Mouse (Mus musculus) ES-E14 (cell line): ENCODE data around the gene Flywch1. TPM values are rescaled to one million over a fixed set of nuclear protein-coding genes. Genes with fewer than 3 reads are reported as not detected.

Source experiments
- DNase-seq: peaks from one replicate; pipeline ENCODE4 v3.0.0-alpha.2; 2013; ENCODE audit warnings: low read depth, low spot score
- H3K27ac ChIP-seq: 2 replicates; pipeline ENCODE4 v1.5.1; 2012; ENCODE audit warnings: low read depth, mild to moderate bottlenecking, low read length, moderate library complexity, mixed read lengths; ENCODE audit not compliant: poor library complexity, insufficient read depth, severe bottlenecking
- H3K36me3 ChIP-seq: 2 replicates; pipeline ENCODE4 v1.6.1; 2012; ENCODE audit warnings: mild to moderate bottlenecking, low read length, moderate library complexity, mixed read lengths; ENCODE audit not compliant: control insufficient read depth, poor library complexity, insufficient read depth, severe bottlenecking
- H3K4me1 ChIP-seq, 2 experiments: fragments of 150-350 bp in 1 of 2; sonication (generic) in 1 of 2; 2 replicates each; pipeline ENCODE4 v1.6.1; 2012; ENCODE audit warnings: low read length in 2 of 2, mild to moderate bottlenecking in 1 of 2, mixed read lengths in 1 of 2; ENCODE audit not compliant: control insufficient read depth in 2 of 2, insufficient read depth in 2 of 2, poor library complexity in 1 of 2
- H3K4me3 ChIP-seq, 2 experiments: fragments of 150-350 bp in 1 of 2; sonication (generic) in 1 of 2; 2 replicates each; pipeline ENCODE4 v1.5.1; 2012; ENCODE audit warnings: low read length in 2 of 2, low read depth in 1 of 2, mild to moderate bottlenecking in 1 of 2, mixed read lengths in 1 of 2; ENCODE audit not compliant: insufficient read depth in 1 of 2, poor library complexity in 1 of 2, severe bottlenecking in 1 of 2
- H3K9ac ChIP-seq: 2 replicates; pipeline ENCODE4 v1.6.1; 2012; ENCODE audit warnings: low read depth, mild to moderate bottlenecking, low read length, mixed read lengths; ENCODE audit not compliant: poor library complexity, insufficient read depth, severe bottlenecking
- H3K9me3 ChIP-seq: fragments of 150-350 bp; sonication (generic); 2 replicates; pipeline ENCODE4 v1.6.1; 2012; ENCODE audit warnings: low read depth, mild to moderate bottlenecking, low read length; ENCODE audit not compliant: control insufficient read depth, insufficient read depth
- CHD2 ChIP-seq: IDR thresholded peaks from 2 replicates; pipeline ENCODE4 v1.6.1; 2014; ENCODE audit warnings: mild to moderate bottlenecking, low read depth, low read length, inconsistent platforms
- HCFC1 ChIP-seq: IDR thresholded peaks from 2 replicates; pipeline ENCODE4 v1.6.1; 2012; ENCODE audit warnings: low read length, inconsistent platforms, borderline replicate concordance; ENCODE audit not compliant: insufficient read depth
- MAFK ChIP-seq: IDR thresholded peaks from 2 replicates; pipeline ENCODE4 v1.6.1; 2014; ENCODE audit warnings: mild to moderate bottlenecking, low read depth, low read length, inconsistent platforms; ENCODE audit not compliant: insufficient read depth
- ZC3H11A ChIP-seq: IDR thresholded peaks from 2 replicates; pipeline ENCODE4 v1.6.1; 2012; ENCODE audit warnings: low read depth, mild to moderate bottlenecking, inconsistent platforms, low read length, borderline replicate concordance
- ZNF384 ChIP-seq: IDR thresholded peaks from 2 replicates; pipeline ENCODE4 v1.6.1; 2012; ENCODE audit warnings: low read depth, low read length, inconsistent platforms
- in situ Hi-C, 2 experiments: fragments of 600-800 bp; cut with MboI; formaldehyde crosslinking; loops; one replicate each; pipeline ENCODE4 v1.15.1; 2025; ENCODE audit warnings: low sequenced_read_pairs in 2 of 2, inconsistent platforms in 1 of 2; ENCODE audit not compliant: unreplicated experiment in 2 of 2
- total RNA-seq: library from RNA; depleted of rRNA; stranded (reverse); fragments of 300-350 nt; gene quantifications from 2 replicates; pipeline ENCODE4 v1.2.3, GENCODE M21; 2012

The Flywch1 gene
- total RNA-seq, 1 experiment, result 35.1 TPM

DNA sequence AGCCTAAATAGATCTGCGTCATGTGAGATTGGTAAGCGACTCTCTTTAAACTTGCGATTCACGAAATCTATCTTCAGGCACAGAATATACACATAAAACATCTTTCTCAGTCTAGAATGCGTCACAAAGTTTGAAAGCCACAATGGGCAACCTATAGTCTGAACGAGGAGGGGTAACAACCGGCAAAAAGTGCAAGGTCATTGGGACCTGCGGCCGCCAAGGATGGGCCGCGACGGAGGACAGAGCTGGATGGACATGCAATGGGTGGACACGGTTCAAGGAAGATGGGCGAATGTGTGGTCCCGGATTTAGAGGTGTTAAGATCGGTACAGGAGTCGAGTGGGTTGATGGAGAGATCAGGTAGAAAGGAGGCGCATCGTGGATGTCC lies 512 bp downstream of the Flywch1 start:
- peak overlapping the region; percentile 95 for H3K9ac ChIP-seq
- H3K27ac ChIP-seq, result peak overlapping the region; percentile 54; the same call in 1 of the 2 replicates
- DNase-seq, result no peak
- no peaks in the 10 kb centered on the region for H3K9me3 ChIP-seq
- peaks cover 2 to 3% of the 10 kb centered on the region in 2 experiments; a peak in 1 of 4 replicates for H3K4me1 ChIP-seq
- peak overlapping the region; percentile 74 to 85 for H3K4me3 ChIP-seq
- in situ Hi-C loops, result no loop called here
- no peak for TF ChIP-seq ZC3H11A
- TF ChIP-seq ZNF384, result no peak
- no peak for TF ChIP-seq MAFK
- TF ChIP-seq CHD2, result no peak
- TF ChIP-seq HCFC1, result no peak
- peaks cover 2% of the 10 kb centered on the region; the same call in 1 of the 2 replicates for H3K36me3 ChIP-seq

DNA sequence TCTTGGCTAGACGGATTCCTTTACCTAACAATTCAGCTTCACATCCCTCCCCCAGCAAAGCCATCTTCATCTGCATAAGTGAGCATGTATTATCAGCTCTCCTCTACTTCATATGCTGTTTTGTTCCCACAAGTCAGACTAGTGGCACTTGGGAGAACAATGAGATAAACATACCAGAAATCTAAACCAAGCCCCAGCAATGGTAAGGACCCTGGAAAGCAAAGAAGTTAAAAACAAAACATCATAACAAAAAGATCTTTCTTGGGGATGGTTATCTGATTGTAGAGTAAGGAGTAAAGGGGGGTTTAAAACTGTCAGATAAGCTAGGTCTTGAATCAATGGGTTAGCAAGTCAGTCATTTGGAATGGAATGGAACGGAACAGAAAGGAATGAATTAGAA lies 909 bp downstream of the Flywch1 start:
- H3K9me3 ChIP-seq, result no peaks in the 10 kb centered on the region
- no peak overlapping the region for H3K27ac ChIP-seq
- H3K9ac ChIP-seq, result no peak overlapping the region
- no peak for TF ChIP-seq CHD2
- TF ChIP-seq HCFC1, result no peak
- TF ChIP-seq MAFK, result no peak
- no peak for TF ChIP-seq ZC3H11A
- TF ChIP-seq ZNF384, result no peak
- H3K4me3 ChIP-seq, result peak overlapping the region; percentile 74 to 85
- H3K36me3 ChIP-seq, result peaks cover 2% of the 10 kb centered on the region; the same call in 1 of the 2 replicates
- in situ Hi-C loops, result no loop called here
- no peak for DNase-seq
- peaks cover 2 to 3% of the 10 kb centered on the region in 2 experiments; a peak in 1 of 4 replicates for H3K4me1 ChIP-seq

DNA sequence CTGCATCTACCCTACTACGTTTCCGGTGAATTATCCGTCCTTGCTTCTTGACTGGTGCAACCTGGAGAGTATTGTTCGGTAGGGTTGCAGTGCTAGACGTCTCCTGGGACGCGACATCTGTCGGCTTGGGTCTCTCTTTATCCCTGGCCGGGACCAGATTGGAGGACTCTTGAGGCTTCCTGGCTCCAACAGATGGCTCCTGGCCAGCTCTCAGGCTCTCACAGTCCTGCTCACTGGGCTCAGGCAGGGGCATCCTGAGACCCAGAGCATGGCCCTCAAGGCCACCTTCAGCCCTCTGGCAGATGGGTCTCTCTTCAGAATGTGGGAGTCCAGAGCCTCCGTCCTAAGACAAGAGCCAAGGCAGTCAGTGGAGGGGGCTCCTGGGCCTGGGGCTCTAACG lies 8.4 kb downstream of the Flywch1 start:
- H3K4me1 ChIP-seq, result peaks cover 0 to 18% of the 10 kb centered on the region in 2 experiments; a peak in 2 of 4 replicates
- H3K9me3 ChIP-seq, result no peaks in the 10 kb centered on the region
- H3K27ac ChIP-seq, result no peak overlapping the region
- H3K9ac ChIP-seq, result no peak overlapping the region
- peaks cover 16% of the 10 kb centered on the region for H3K36me3 ChIP-seq
- no peak overlapping the region for H3K4me3 ChIP-seq
- TF ChIP-seq ZC3H11A (no peak), CHD2 (no peak), MAFK (no peak), HCFC1 (no peak), ZNF384 (no peak)
- DNase-seq, result no peak
- in situ Hi-C loops, result no loop called here

DNA sequence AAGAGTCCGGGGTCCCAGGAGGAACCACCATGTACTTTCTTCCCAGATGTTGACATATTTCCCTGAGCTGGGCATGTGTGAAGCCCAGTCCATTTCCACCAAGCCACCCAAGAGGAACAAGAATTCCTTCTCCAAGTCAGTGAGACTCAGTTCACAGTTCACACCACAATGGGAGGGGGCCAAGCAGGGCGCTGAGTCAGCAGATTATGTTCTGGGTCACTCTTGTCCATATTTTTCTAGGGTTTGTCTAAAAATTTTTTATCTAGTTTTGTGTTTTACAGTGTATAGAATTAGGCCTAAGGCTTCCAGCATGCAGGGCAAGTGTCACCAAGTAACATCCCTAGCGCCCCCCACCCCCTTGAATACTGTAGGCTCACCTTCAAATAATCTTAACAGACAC lies 10.2 kb downstream of the Flywch1 start:
- TF ChIP-seq ZNF384, result no peak
- peak; percentile 94 for TF ChIP-seq MAFK
- in situ Hi-C loops, result no loop called here
- H3K9me3 ChIP-seq, result no peaks in the 10 kb centered on the region
- H3K4me1 ChIP-seq, result peaks cover 0 to 28% of the 10 kb centered on the region in 2 experiments; a peak in 2 of 4 replicates
- H3K4me3 ChIP-seq, result no peak overlapping the region
- H3K27ac ChIP-seq, result no peak overlapping the region
- H3K36me3 ChIP-seq, result peaks cover 25% of the 10 kb centered on the region
- no peak overlapping the region for H3K9ac ChIP-seq
- no peak for DNase-seq

DNA sequence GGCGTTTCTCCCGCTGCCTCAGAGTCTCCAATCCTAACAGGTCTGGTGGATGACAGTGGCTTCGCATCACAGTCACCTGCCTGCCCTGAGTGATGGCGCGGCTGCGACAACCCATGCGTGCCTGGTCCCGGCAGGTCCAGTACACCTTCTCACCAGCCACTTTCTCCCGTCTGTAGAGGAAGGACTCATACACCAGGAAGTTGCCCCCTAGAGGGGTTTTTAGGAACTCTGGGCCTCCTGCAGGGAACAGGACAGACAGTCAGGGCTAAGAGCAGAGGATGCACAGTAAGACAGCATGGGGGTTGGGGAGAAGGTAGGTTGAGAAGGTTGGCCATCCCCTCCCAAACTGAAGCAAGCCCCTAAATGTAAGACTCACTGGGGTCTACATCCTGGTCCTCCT lies 11.2 kb downstream of the Flywch1 start:
- in situ Hi-C loops, result no loop called here
- Histone ChIP-seq H3K4me1 (peaks cover 0 to 28% of the 10 kb centered on the region in 2 experiments; a peak in 2 of 4 replicates), H3K9me3 (no peaks in the 10 kb centered on the region), H3K4me3 (no peak overlapping the region), H3K9ac (peak overlapping the region; percentile 15; the same call in 1 of the 2 replicates), H3K36me3 (peaks cover 31% of the 10 kb centered on the region), H3K27ac (no peak overlapping the region)
- TF ChIP-seq HCFC1 (no peak), ZC3H11A (no peak), ZNF384 (no peak), MAFK (no peak), CHD2 (no peak)
- no peak for DNase-seq
